Mouse (Mus musculus): Measurements from ENCODE around the gene Usp16. TPM values are rescaled to one million over a fixed set of nuclear protein-coding genes. Genes with fewer than 3 reads are reported as not detected.
"Not testable (repeated sequence)": the region's sequence is repeated elsewhere in the genome, so short reads cannot be mapped to it uniquely, and the experiment has no call there.

Gene Usp16
- total RNA-seq, 2 experiments from 2014 or later: 45.0 to 48.5 TPM

DNA sequence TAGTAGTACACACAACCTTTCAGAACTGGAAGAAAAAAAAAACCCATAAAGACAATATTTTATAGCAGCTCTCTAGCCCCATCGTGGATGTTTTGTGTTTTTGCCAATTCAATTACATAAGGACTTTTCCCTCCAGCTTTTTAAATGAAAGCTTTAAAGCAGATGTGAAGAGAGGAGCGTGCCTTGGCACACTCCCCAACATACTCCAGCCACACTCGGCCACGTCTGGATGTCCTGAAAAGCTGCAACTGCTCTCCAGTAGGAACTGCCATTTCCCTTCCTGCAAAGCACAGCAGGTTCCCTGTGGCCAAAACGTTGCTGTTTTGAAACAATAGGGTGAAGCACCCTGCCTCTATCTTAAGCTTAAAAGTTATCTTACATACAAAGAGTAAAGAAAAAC is 12.2 kb upstream of the Usp16 start:
- DNase-seq (ENCODE audit: low spot score in 2 of 2): no peak
- no peak for TF ChIP-seq CTCF (conservative IDR thresholded peaks at IDR 0.05)
- Histone ChIP-seq H3K27ac (0 out of 2 replicates have a peak overlapping the region, but pooled peaks have one; percentile 16), H3K4me3 (no peak overlapping the region)

DNA sequence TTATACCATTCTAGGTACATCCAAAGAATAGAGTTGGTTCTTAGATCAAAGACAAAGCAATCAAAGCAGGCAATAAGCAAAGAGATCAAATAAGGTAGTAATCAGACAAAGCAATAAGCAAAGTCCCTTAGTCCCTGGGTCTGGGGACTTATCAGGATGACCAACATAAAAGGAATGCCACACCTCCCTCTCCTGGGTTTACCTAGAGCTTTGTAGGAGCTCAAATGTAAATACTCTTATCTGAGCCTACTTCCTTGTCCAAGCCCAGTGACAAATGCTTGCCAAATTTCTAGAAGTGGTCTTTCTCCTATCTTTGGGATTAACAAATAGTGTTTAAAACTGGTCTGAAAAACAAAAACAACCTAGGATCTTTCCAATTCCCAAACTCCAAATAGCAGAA is 11.3 kb upstream of the Usp16 start:
- DNase-seq (ENCODE audit: low spot score in 2 of 2): no peak
- 0 out of 2 replicates have a peak overlapping the region, but pooled peaks have one; percentile 16 for H3K27ac ChIP-seq
- TF ChIP-seq CTCF (conservative IDR thresholded peaks at IDR 0.05): no peak
- no peak overlapping the region for H3K4me3 ChIP-seq

DNA sequence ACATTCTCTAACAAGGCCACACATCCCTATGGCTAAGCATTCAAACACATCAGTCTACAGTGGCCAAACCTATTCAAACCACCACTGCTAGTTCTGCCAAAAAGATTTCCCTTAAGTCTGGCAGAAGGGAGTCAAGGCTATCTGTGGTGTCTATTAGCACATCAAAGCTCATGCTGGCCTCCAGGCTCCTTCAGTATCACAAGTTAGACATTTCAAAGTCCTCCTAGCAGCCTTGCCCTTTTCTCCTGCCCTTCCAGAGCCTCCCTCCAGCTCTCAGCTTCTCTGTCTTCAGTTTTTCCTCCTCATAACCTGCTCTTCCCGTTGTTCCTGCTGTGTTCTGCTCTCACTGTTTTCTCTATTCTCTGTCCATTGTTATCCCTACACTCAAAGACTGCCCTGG is 10.4 kb upstream of the Usp16 start:
- TF ChIP-seq CTCF (conservative IDR thresholded peaks at IDR 0.05): no peak
- Histone ChIP-seq H3K4me3 (no peak overlapping the region), H3K27ac (no peak overlapping the region)
- DNase-seq (ENCODE audit: low spot score in 2 of 2): no peak

DNA sequence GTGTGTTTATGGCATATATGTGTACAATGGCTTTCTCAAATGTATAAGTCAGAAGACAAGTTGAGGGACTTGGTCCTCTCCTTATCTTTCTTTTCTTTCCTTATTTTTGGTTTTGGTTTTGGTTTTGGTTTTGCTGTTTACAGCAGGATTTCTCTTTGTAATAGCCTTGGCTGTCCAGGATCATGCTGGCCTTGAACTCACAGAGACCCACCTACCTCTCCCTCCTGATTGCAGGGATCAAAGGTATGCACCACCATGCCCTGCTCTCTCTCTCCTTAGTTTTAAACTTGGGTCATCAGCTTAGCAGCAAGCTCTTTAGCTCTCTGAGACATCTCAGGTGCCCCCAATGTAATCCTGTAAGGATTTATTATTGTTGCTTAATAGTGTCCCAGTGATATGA is 9.4 kb upstream of the Usp16 start:
- Histone ChIP-seq H3K4me3 (no peak overlapping the region), H3K27ac (no peak overlapping the region)
- no peak for DNase-seq (ENCODE audit: low spot score in 2 of 2)
- no peak for TF ChIP-seq CTCF (conservative IDR thresholded peaks at IDR 0.05)

DNA sequence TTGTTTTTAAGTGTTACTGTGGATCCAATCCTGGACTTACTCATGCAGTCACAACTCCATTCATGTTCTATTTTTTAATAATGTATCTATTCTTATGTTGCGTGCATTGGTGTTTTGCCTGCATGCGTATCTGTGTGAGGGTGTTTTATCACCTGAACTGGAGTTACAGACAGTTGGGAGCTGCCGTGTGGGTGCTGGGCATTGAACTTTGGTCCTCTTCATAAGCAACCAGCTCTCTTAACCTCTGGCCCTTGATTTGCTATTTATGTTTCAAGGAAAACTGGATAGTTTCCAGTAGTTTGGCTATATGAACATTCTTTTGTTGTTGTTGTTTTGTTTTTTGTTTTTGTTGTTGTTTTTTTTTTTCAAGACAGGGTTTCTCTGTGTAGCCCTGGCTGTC is 9.0 kb upstream of the Usp16 start:
- TF ChIP-seq CTCF (conservative IDR thresholded peaks at IDR 0.05): no peak
- no peak for DNase-seq (ENCODE audit: low spot score in 2 of 2)
- no peak overlapping the region for H3K4me3 ChIP-seq
- H3K27ac ChIP-seq: no peak overlapping the region

DNA sequence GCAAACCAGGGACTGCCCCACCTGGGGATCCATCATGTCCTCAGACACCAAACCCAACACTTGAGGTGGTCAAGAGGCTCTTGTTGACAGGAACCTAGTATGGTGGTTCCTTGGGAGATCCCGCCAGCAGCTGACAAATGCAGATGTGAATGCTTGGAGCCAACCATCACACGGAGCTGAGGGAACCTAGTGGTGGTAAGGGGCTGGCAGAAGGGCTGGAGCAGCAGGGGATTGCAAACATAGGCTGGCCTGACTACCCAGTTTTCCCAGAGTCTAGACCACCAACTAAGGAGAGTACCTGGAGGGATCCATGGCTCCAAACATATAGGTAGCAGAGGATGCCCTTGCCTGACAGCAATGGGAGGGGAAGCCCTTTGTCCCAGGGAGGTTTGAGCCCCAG is 1.3 kb upstream of the Usp16 start:
- H3K4me3 ChIP-seq: no peak overlapping the region
- TF ChIP-seq CTCF (conservative IDR thresholded peaks at IDR 0.05): no peak
- DNase-seq (ENCODE audit: low spot score in 2 of 2): no peak
- no peak overlapping the region for H3K27ac ChIP-seq

DNA sequence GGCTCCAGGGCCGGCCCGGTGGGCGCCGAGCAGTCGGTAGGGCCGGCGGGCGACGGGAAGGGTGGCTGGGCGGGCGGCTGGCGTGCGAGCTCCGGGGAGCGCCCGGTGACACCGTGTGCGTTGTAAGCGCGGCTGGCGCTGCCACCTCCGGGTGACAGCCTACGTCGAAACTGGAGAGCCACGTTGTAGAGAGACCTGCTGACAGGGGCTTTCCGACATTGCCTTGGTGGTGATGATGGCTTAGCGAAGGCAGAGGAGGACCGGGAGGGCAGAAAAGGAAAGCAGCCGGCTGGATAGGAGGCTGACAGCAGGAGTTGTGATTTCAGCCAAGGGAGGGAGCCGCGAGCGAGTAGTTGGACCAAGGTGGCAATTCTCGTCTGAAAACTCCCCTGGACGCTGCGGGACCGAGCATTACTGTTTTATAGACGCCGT is 693 bp downstream of the Usp16 start:
- DNase-seq (ENCODE audit: low spot score in 2 of 2): no peak

DNA sequence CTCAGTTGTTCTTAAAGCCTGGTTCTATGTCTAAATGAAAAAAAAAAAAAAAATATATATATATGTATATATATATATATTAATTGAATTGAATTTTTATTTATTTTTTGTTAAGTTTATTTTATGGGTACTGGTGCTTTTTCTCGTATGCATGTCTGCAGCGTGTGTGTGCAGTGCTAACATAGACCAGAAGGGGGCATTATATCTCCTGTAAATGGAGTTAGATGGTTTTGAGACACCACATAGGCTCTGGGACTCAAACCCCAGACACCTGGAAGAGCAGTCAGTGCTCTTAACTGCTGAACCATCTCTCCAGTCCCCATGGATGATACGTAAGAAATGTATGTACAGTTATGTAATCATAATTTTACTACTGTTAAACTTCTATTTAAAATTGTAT is 4.2 kb downstream of the Usp16 start:
- H3K27ac ChIP-seq: no peak overlapping the region
- peak; percentile 49 for TF ChIP-seq CTCF (conservative IDR thresholded peaks at IDR 0.05)
- DNase-seq (ENCODE audit: low spot score in 2 of 2): no peak
- no peak overlapping the region for H3K4me3 ChIP-seq

More for the DNA sequence above, 693 bp downstream of the Usp16 start:
- H3K27ac ChIP-seq: peak overlapping the region; percentile 90
- H3K4me3 ChIP-seq: peak overlapping the region; percentile 96
- TF ChIP-seq CTCF (conservative IDR thresholded peaks at IDR 0.05): no peak

DNA sequence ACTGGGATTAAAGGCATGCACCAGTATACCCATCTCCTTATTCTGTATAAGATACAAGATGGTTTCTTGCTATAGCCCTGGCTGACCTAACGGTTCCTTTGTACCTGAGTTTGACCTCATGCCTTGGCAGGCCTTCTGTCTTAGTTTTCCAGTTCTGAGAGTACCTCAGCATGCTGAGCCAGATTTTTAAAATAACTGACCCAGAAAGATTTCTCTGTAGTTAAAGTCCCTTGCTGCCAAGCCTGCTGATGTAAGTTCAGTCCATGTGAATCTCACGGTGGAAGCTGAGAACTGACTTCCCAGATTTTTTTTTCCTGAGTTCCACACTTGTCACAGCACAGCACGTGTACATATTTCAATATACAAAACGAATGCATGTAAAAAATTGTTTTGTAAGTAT is 16.1 kb downstream of the Usp16 start:
- H3K27ac ChIP-seq: no peak overlapping the region
- no peak overlapping the region for H3K4me3 ChIP-seq
- no peak for DNase-seq (ENCODE audit: low spot score in 2 of 2)
- no peak for TF ChIP-seq CTCF (conservative IDR thresholded peaks at IDR 0.05)

DNA sequence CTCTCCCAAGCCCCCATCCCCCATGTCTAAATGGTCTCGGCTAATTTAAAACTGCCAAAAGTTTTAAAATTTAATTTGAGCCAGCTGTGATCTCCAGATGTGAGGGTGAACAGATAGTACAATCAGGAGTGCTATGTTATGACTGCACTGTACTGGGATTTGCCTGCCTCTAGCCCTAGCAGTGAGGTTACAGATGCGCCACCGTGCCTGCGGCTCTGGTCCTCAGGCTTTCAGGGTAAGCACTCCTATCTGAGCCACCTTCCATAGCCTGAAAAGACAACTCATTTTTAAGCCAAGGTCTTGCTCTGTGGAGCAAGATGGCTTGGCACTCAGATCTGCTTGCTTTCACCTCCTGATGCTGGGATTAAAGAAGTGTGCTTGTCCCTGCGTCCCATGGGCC is 29.9 kb downstream of the Usp16 start:
- H3K4me3 ChIP-seq: no peak overlapping the region
- TF ChIP-seq CTCF (conservative IDR thresholded peaks at IDR 0.05): no peak
- no peak for DNase-seq (ENCODE audit: low spot score in 2 of 2)
- no peak overlapping the region for H3K27ac ChIP-seq

DNA sequence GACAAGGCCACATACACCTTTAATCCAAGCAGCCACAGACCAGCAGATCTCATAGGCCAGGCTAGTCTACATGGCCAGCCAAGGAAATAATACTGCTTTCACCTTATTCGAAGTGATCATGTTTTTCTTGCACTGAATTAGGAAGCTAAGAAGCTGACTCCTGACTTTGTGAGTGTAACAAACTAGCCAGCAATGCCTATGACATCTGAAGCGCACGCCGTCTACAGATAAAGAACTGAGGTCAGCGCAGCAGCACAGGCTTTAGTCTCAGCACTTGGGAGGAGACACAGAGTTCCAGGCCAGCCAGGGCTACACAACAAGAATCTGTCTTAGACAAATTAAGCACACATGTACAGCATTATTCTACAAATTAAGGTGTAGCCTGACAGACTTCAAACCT is 32.2 kb downstream of the Usp16 start:
- no peak overlapping the region for H3K4me3 ChIP-seq
- no peak for TF ChIP-seq CTCF (conservative IDR thresholded peaks at IDR 0.05)
- DNase-seq (ENCODE audit: low spot score in 2 of 2): no peak
- no peak overlapping the region for H3K27ac ChIP-seq

DNA sequence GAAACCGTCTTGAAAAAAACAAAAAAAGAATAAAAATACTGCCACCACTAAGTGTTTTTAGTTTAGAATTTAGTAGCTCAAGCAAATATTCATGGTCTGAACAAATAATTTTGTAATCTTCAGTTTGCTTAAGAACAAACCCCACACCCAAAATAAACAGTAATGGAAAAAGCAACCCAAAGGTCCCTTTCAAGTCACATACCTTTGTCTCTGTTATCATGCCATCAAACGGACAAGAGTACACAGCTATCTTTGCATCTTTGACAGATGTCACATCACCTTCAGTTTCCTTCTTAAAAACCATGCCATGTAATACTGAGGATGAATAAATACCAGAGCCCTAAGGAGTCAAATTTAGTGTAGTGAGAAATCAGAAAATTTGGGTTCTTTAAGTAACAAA is 34.1 kb downstream of the Usp16 start:
- no peak overlapping the region for H3K4me3 ChIP-seq
- DNase-seq (ENCODE audit: low spot score in 2 of 2): no peak
- no peak overlapping the region for H3K27ac ChIP-seq
- no peak for TF ChIP-seq CTCF (conservative IDR thresholded peaks at IDR 0.05)

DNA sequence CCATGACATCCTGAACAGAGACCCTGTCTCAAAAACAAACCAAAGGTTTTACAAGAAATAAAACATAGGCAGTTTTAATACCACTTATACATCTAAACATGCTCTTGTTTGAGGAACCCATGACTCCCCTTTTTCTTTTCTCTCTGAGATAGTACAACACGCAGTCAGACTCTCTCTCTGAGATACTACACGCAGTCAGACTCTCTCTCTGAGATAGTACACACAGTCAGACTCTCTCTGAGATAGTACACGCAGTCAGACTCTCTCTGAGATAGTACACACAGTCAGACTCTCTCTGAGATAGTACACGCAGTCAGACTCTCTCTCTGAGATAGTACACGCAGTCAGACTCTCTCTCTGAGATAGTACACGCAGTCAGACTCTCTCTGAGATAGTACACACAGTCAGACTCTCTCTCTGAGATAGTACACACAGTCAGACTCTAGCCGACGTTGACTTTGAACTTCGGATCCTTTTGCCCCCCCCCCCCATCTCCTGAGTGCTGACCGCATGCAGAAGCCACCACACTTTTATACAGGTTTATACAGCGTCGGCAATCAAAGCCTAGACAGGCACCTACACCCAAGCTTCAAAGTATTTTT is 37.8 kb downstream of the Usp16 start:
- H3K27ac ChIP-seq; DNase-seq (ENCODE audit: low spot score in 2 of 2); H3K4me3 ChIP-seq: not testable (repeated sequence)

DNA sequence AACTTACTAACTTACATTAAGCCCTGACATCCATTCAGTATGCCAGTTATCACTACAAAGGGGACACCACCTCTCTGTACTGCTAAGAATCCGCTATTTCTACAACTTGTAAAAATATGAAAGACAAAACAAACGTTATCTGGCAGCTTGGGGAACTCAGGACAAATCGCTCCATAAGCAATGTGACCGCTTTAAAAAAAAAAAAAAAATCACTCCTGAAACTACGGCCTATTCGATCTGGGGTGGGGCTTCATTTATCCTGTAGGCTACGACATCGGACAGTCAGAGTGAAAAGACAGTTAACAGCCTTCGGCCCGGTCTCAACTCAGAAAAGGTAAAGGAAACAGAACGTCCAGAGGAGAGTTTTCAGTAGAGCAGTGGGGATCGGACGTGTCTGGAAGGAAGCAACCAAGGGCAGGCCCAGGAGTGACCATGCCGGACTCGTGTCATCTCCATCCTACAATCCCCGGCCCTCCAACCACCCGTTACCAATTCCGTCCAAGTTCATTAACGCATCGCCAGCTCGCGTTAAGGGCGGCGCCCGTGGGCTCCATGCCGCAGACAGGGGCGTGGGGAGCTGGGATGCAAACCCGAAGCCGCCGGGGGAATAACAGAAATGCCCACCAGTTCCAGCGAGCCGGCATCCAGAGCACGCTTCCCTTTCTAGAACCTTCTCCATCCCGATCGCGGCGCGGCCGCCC is 40.6 kb downstream of the Usp16 start:
- H3K27ac ChIP-seq: peak overlapping the region; percentile 90
- peak overlapping the region; percentile 96 for H3K4me3 ChIP-seq
- DNase-seq (ENCODE audit: low spot score in 2 of 2): no peak
- no peak for TF ChIP-seq CTCF (conservative IDR thresholded peaks at IDR 0.05)

Data from layer of hippocampus, adult 2 months (tissue).